Mouse (Mus musculus): ENCODE data around the gene Neurl3.
A peak's percentile ranks its signal among the peaks of the same experiment; 100 is the strongest.

DNA sequence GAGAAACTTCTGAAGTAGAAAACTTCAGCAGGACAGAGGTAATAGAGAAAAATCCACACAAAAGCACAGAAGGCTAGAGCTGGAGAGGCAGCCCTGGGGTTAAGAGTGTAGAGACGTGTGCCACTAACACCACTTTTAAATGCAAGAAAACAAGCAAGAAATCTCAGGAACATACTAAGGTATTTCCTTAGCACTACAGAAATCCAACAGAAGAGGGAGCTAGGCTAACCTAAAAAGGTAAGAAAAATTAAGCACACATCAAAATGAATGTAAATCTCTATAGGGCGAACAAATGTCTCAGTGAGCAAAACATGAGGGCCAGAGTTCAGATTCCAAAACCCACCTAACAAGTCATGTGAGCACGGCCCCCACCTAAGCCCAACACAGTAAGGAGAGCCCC is 49.8 kb downstream of the Neurl3 start:
- TF ChIP-seq CTCF (IDR thresholded peaks at IDR 0.05; ENCODE audit: low read depth) (peak; percentile 41), EP300 (IDR thresholded peaks at IDR 0.05; ENCODE audit: low read depth) (no peak)

All from liver, postnatal 0 days (tissue).